Mouse (Mus musculus) erythroblast, adult 5-6 weeks (primary cell): ENCODE measurements at regions not wholly inside any gene's neighbourhood (a gene's known extent, or its start where the extent isn't known, plus 50 kb on each side); places are given as distances from the start of the nearest gene placed in this dataset.

Source experiments
- ATAC-seq: replicated peaks from 2 replicates; pipeline ENCODE4 v1.8.0; 2016; ENCODE audit warnings: moderate number of reproducible peaks, mild to moderate bottlenecking, moderate TSS enrichment, inconsistent platforms; ENCODE audit not compliant: poor library complexity, low FRiP score, severe bottlenecking

DNA sequence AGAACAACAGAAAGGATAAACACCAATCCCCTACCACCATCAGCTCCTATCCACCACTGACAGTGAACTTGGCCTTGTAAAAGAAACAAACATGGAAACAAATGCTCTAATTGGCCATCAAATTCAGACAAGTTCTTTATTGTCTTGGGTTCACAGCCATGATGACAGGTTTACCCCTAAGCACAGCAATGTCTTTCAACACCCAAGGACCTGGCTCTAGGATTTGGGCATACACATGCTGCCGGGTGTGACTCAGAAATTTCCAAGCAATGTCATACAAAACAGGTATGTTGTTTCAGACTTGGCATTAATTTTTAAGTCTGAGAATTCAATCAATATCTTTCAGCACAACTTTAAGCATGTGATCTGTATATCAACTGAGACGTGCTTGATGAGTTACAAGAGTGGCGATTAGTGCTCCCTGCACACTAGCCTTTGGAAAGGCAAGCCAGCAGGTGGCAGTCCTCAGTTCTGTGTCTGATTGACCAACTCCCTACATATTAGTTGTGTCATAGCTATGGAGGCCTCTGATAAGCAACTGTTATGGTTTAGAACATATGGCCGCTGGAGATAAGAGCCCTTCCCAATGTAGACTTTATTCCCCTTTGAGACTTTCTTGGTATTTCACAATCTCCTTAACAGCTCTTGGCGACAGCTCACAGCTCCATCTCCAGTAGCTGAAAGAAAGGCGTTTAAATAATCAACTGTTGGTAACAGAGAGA is 149.2 kb upstream of the Bmp4 start:
- peak; percentile 93 for ATAC-seq

DNA sequence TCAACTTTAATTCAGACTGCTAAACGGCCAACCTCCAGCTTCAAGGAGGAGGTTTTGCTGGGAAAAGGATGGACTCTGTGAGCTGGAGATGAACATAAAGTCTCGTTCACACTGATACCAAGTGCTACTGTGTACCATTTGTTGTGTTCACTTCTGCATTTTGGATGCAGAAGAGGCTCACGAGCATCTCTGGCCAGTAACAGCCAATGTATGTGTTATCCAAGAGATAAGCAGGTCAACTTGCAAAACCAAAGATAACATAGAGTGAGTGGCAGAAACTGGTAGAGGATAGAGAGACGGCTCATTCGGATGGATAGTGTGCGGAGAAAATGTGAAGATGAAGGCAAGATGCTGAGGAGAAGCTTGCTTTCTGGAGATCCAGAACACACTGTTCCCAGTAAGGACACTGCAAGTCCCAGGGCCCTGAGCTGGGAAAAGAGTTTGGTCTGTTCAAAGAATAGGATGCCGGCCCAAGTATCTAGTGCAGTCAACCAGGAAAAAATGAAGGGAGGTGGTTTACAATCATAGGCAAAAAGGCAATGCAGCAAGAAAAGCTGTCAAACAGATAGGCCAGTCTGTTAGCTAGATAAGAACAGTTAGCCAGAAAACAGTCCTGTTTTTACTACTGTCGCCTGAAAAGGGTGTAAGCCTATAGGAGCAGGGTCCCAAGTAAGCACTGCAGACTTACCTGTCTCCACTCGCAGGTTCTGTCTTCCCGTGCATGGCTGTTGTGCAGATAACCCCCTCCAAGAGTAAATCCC is 145.7 kb upstream of the Bmp4 start:
- peak; percentile 51; the same call in 1 of the 2 replicates for ATAC-seq

- ATAC-seq: no peak
Measured at GRCm38 (mm10) chr14:46532697-46533096, 142.2 kb upstream of the Bmp4 start.

GRCm38 (mm10) chr14:46530452-46530851 is 140.0 kb upstream of the Bmp4 start:
- no peak for ATAC-seq

- ATAC-seq: no peak
Measured at GRCm38 (mm10) chr14:46529086-46529715, 138.7 kb upstream of the Bmp4 start.

DNA sequence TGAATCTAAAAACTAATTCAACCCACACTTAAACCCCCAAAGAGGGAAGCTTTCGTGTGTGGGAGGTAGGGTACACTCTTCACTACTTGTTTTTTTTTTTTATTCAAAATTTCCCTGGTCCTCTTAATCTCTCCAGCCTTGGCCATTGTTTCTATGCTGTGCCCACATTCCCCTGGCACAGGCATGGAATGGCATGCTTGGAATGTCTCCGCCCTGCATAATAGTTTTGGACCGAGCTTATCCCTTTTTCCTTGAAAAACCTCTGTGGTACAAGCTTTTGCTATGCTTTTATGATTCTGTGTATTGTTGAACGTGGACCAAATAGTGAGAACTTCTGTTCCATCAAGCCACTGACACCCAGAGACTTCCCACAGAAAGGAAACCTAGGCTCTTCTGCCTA is 126.8 kb upstream of the Bmp4 start:
- ATAC-seq: no peak

DNA sequence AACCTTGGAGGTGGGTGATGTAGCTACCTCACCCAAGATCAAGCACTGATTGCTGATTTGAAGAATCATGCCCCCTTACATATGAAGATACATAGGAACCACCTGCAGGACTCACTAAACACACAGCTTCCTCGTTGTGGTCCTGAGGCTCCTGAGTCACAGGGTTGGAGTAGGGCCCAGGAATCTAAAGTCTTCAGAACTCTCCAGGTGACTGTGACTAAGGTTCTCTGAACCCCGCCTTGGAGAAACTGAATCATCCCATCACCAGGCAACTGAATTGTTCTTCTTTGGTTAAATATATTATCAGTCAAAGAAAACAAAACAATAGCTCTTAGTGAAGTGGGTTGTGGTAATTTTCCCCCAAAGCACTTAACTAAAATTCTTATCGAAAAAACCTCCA is 125.8 kb upstream of the Bmp4 start:
- ATAC-seq: no peak

DNA sequence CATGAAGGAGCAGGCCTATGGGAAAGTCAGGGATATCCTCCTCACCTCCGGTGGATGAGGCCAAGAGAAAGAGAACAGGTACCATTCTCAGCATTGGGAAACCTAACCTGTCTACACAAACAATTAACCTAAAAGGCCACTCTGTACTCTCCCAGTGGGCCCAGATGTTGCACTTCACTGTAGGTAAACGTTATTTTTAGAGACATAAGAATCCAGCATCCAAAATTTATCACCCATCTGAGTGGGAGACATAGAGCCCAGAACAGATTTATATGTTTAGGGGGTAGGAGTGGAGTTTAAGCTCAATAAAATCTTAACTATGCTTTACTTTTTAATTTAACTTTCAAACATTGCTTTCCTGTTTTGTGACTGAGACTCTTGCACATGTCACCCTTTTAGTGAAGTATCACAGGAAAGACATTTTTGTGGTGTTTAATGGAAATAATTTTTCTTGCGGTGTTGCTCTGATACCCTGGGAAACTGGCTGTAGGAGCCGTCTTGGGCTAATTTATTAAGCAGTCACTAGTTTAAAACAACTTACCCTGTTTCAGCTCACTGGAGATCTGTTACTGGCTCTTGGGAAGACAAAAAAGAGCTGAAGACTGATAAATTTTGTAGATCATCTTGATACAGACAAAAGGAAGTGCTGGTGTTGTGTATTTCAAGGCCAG is 123.9 kb upstream of the Bmp4 start:
- ATAC-seq: no peak

GRCm38 (mm10) chr14:46512118-46512517 is 121.6 kb upstream of the Bmp4 start:
- ATAC-seq: no peak

GRCm38 (mm10) chr14:46508871-46509270 is 118.4 kb upstream of the Bmp4 start:
- no peak for ATAC-seq

- no peak for ATAC-seq
Measured at GRCm38 (mm10) chr14:46505266-46505665, 114.8 kb upstream of the Bmp4 start.

DNA sequence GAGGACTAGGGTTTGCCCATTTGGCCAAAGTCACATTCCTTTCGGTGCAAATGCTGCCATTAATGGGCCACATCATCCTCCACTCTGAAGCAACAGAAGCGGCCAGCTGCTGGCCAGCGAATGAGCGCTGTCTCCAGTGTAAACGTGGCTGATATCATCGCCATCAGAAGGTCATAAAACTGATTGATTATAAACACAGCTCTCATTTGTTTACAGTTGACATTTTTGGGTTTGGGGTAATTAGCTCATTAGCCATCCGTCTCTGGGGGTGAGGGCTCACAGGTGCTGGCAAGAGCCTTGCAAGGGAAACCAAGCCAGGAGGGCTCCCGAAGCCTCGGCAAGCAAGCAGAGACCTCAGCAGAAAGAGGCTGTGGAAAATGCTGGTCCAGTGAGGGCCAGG is 101.1 kb upstream of the Bmp4 start:
- no peak for ATAC-seq

DNA sequence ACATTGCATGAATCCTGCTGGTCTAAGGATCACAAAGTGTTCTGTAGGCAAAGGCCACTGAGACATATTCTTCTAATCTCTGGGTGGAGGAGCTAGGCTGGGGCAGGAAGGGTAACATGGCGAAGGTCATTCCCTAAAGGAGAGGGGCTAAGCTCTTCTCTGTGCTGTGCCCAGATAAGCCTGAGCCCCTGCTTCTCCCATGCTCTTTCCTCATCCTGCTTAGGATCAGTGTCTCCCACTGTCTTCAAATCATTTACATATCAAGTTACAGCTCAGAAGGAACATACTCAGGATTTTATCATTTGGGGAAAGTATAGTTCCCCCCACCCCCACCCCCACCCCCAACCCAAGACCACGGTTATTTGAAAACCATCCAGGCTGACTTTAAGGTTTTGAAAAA is 100.7 kb upstream of the Bmp4 start:
- ATAC-seq: no peak

- ATAC-seq: no peak
Measured at GRCm38 (mm10) chr14:46487551-46487950, 97.1 kb upstream of the Bmp4 start.

DNA sequence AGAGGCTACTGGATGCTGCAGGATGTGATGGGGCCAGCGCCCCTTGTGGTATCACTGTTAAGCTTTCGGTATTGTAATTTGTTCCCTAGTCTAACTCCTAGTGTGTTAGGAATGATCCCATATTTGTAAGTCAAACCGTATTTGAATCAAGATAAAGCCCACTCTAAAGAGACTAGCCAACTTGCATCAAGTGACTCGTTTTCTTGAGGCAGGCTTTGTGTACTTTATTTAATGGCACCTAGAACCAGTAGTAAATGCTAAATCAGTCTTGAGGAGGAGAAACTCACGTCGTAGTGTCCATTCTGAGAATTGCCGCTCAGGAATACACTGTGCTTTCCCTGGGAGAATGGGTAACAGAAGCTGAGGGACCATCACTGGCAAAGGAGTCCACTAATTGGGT is 89.9 kb upstream of the Bmp4 start:
- no peak for ATAC-seq

- ATAC-seq: no peak
Measured at GRCm38 (mm10) chr14:46475945-46476344, 85.5 kb upstream of the Bmp4 start.

DNA sequence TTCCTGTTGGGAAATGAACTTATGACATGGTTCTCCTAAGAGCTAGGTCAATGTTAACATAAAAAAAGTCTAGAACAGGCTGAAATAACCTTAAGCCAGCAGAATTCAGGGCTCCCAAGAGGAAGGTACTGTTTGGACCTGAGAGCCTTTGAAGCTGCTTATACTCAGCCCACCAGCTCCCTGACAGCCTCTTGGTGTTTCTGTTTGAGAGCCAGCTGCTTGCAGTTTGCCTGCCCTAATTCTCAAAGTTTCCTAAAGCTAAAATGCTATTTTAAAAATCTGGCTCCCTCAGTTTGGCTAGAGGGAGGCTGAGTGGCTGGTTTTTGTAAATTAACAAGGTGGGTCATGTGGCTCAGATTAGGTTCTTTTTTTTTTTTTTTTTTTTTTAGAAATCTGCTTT is 72.5 kb upstream of the Bmp4 start:
- ATAC-seq: no peak

DNA sequence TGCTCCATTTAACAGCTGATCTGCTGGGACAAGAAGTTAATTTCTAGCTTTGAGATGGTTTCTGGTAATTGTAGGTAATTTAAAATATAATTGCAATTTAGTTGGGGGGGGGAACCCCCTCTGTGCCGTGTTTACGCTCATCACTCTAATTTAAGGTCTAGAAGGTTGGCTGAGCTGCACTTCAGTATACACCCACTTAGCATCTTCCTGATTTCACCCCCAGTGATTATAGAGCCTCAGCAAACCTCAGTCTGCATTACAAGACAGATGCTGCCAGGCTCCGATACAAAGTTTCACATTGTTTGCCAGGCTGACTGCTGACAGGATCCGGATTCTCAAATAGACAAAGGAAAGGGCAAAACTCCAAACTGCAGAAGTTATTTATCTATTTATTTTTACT is 71.5 kb upstream of the Bmp4 start:
- no peak for ATAC-seq

GRCm38 (mm10) chr14:46454500-46454899 is 64.0 kb upstream of the Bmp4 start:
- no peak for ATAC-seq

DNA sequence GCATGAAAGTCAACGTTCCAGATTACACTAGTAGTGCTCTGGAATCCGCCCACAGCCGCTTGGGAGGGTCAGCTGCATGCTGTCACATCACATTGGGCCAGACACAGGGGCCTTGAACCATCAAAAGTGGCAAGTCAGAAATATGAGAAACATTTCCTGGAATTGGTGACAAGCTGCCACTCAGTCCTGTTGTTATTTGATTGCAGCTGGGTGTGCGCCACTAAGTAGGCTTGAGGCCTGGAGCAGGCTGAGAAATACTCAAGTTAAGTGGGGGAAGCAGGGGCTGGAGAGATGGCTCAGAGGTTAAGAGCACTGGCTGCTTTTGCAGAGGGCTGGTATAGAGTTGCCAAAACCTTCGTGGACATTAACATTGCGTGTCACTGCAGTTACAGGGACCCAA is 51.2 kb upstream of the Bmp4 start:
- ATAC-seq: no peak
